In the genomic region with DNA sequence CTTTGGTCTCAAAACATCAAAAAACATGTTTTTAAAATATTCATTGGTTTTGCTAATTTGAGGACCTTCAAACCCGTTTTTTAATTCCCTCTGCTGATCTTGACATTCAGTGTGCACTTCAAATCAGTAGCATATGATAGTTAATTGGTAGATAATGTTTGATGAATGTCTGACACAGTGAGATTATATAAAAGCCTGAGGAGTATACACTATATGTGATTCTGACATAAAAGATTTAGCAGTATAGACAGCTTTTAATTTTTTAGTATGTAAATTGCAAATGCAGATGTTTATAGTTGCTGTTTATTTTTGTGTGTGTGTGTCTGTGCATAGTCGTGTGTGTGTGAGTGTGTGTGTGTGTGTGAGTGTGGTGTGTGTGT, we compare ENCODE assay signal across 35 mouse cellular contexts.
"Had no signal": no experiment of that assay in that cellular context is flagged by ENCODE, and none has a peak within 500 bp of the region (broad histone marks: within the 10 kb centered on the region; RNA-seq: fewer than 3 reads in every experiment).

No protein-coding gene starts in this region.

- DNase-seq: heart, postnatal 10 days; heart, postnatal 14 days; heart, postnatal 36 days; heart, postnatal 4 days; kidney, adult 11 months; kidney, adult 18-20 months; kidney, adult 2 months; kidney, adult 8-10 months; kidney, adult 9 months; kidney, postnatal 10 days; kidney, postnatal 14 days; kidney, postnatal 25 days; kidney, postnatal 36 days; kidney, postnatal 4 days; layer of hippocampus, adult 9-11 months; layer of hippocampus, postnatal 36 days had no signal

- H3K27ac ChIP-seq: heart, embryonic 10.5 days; heart, embryonic 13.5 days; heart, embryonic 15.5 days; hindbrain, embryonic 10.5 days; hindbrain, embryonic 12.5 days; hindbrain, embryonic 13.5 days; hindbrain, embryonic 14.5 days; hindbrain, embryonic 15.5 days; hindbrain, postnatal 0 days; intestine, embryonic 15.5 days; kidney, embryonic 15.5 days; kidney, postnatal 0 days; layer of hippocampus, adult 2 months had no signal

- ATAC-seq: hindbrain, embryonic 16.5 days; hindbrain, postnatal 0 days; inflammation-experienced regulatory T-cells, adult 6 months; intestine, embryonic 15.5 days; intestine, embryonic 16.5 days; intestine, postnatal 0 days had no signal

- H3K4me3 ChIP-seq: heart, embryonic 10.5 days; heart, embryonic 12.5 days; heart, embryonic 13.5 days; heart, embryonic 15.5 days; hindbrain, embryonic 10.5 days; hindbrain, embryonic 12.5 days; hindbrain, embryonic 13.5 days; hindbrain, embryonic 15.5 days; intestine, embryonic 15.5 days; kidney, embryonic 15.5 days; layer of hippocampus, adult 2 months had no signal

- H3K36me3 ChIP-seq: heart, embryonic 10.5 days; heart, embryonic 12.5 days; heart, embryonic 13.5 days; heart, embryonic 15.5 days; hindbrain, embryonic 10.5 days; hindbrain, embryonic 12.5 days; hindbrain, embryonic 13.5 days; hindbrain, embryonic 15.5 days; intestine, embryonic 15.5 days; kidney, embryonic 15.5 days had no signal

- H3K27me3 ChIP-seq: heart, embryonic 12.5 days; heart, embryonic 13.5 days; heart, embryonic 15.5 days; hindbrain, embryonic 12.5 days; hindbrain, embryonic 13.5 days; hindbrain, embryonic 15.5 days; intestine, embryonic 15.5 days; kidney, embryonic 15.5 days had no signal

- H3K9ac ChIP-seq: heart, embryonic 12.5 days; heart, embryonic 13.5 days; heart, embryonic 15.5 days; hindbrain, embryonic 12.5 days; hindbrain, embryonic 13.5 days; hindbrain, embryonic 14.5 days; hindbrain, embryonic 15.5 days; intestine, embryonic 15.5 days; kidney, embryonic 15.5 days had no signal

- H3K4me1 ChIP-seq: heart, embryonic 13.5 days; heart, embryonic 15.5 days; hindbrain, embryonic 10.5 days; hindbrain, embryonic 12.5 days; hindbrain, embryonic 13.5 days; hindbrain, embryonic 15.5 days; intestine, embryonic 15.5 days; kidney, embryonic 15.5 days had no signal

- H3K4me2 ChIP-seq: heart, embryonic 11.5 days; heart, embryonic 12.5 days; heart, embryonic 13.5 days; heart, embryonic 15.5 days; hindbrain, embryonic 12.5 days; hindbrain, embryonic 13.5 days; hindbrain, embryonic 14.5 days; hindbrain, embryonic 15.5 days; intestine, embryonic 15.5 days; kidney, embryonic 15.5 days had no signal

- H3K9me3 ChIP-seq: heart, embryonic 10.5 days; heart, embryonic 12.5 days; heart, embryonic 13.5 days; heart, embryonic 15.5 days; hindbrain, embryonic 10.5 days; hindbrain, embryonic 12.5 days; hindbrain, embryonic 13.5 days; hindbrain, embryonic 15.5 days; intestine, embryonic 15.5 days; kidney, embryonic 15.5 days had no signal
